Mouse (Mus musculus) erythroid progenitor cell, adult 5-6 weeks (primary cell): ENCODE results near the gene Cpsf2. TPM values are rescaled to one million over a fixed set of nuclear protein-coding genes. Genes with fewer than 3 reads are reported as not detected.
A peak's percentile ranks its signal among the peaks of the same experiment; 100 is the strongest.
"Not testable (repeated sequence)": the region's sequence is repeated elsewhere in the genome, so short reads cannot be mapped to it uniquely, and the experiment has no call there.

Experiments used
- ATAC-seq: replicated peaks from 2 replicates; pipeline ENCODE4 v1.8.0; 2016; ENCODE audit warnings: moderate number of reproducible peaks, mild to moderate bottlenecking, moderate TSS enrichment, inconsistent platforms; ENCODE audit not compliant: poor library complexity, low FRiP score, severe bottlenecking
- total RNA-seq, 2 experiments: library from RNA; stranded (forward) in 1 of 2; stranded (reverse) in 1 of 2; fragments of 150-400 nt in 1 of 2; fragments of 186-747, 209-891 nt in 1 of 2; gene quantifications; 2 replicates each; pipeline versions ENCODE4 v1.2.3 to v1.2.4; 2015 to 2017; ENCODE audit warnings: low replicate concordance in 2 of 2

Cpsf2 gene
- total RNA-seq (2015; ENCODE audit: low replicate concordance) (16.6 and 20.1 TPM in 2 replicates), total RNA-seq (2017; ENCODE audit: low replicate concordance) (31.9 and 32.7 TPM in 2 replicates)

DNA sequence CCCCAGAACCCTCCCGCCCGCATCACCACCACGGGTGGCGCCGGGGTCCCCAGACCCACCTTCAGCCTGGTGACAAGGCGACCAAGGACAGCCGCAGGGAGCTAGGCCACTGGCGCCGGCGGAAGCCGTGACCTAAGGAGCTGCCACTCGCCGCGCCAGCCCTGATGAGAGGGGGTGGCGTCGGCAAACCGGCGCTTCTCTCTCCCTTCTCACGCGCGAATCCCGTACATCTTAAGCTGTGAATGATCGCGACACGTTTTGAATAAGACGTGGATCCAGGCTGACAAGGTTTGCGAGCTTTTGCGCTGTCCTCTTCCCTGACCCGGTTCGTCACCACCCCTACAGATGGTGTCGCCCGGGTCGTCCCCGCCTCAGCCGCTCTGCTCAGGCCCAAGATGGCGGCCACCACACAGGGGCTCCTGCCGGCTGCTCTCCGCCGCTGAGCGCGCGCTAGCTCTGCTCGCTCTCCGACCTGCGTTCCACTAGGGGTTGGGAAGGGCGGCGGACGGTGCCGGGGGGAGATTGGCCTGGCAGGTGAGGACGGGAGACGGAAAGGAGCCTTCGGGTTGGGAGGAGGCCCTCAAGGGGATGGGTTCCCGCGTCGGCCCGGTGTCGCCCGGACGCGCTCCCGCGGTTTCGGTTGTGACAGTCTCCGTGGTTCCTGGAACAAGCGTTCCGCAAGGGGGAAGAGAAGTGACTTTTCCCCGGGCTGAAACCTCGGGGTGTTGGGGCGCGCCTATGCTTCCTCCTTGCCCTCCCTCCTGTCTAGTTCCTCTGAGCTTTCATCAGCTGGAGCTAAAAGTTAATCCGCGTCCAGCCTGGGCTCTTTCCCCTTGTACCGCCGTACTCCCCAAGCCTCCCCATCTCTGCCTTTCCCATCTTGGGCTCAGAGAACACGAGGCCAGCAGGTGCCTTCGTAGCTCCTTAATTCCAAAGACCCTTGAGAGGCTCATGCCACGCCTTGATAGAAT, at the start of gene Cpsf2:
Gene Cpsf2, plus strand, starts transcription at position 388 of the 971 bp plus-strand sequence.
- peak; percentile 86 for ATAC-seq

GRCm38 (mm10) chr12:101928423-101928822, 47.4 kb upstream of the Cpsf2 start:
- no peak for ATAC-seq

GRCm38 (mm10) chr12:101935223-101935622, 40.6 kb upstream of the Cpsf2 start:
- ATAC-seq = no peak

DNA sequence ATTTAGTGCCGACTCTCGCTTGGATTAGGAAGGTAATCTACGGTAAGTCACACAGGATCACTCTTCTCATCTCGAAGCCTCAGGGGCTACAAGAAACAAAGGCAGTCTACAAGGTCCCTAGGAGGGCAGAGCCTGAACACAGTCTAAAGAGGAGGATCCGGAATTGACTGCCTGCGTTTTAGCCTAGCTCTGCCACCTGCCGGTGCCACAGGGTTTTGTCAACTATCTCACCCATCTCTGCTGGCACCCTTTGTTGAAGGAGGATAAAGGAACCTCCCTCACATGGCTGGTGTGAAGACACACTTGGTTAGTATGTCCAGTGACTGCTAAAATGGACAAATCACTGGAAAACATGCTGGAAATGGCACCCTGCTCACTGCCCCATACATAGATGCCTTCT, 38.2 kb upstream of the Cpsf2 start:
- no peak for ATAC-seq

DNA sequence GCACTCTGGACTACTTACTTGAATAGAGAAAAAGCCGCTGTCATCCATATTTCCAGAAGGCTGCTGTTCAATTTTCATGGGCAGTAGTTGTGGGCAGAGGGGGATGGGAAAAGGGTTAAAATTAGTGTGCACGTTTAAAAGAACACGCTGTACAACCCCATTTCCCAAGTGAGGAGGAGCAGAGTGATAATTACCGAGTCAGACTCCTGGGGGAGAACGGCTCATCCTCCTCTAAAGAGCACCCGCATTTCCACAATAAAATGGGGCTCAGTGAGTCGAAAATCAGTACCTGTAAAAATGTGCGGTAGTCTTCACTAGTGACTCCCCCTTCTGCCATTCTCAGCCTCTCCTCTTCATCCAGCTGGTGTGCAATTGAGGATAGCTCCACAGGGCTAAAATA, 27.8 kb upstream of the Cpsf2 start:
- no peak for ATAC-seq

DNA sequence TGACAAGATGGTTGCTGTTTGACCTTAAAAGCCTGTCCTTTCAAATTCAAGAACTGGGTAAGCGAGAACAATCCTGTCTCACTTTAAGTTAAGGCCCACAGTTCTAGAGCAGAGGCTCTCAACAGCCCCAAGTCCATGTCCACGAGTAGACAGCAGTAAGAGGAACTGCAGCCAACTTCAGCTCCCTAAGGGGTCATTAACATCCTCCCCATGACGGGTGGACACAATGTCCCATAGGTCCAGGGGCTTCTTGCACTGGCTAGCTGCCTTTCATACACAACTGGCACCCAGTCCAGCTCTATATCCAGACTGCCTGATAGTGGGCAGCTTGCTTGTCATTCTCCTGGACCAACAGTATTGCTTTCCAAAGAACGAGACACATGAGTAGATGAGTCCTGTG, 27.0 kb upstream of the Cpsf2 start:
- 0 out of 2 replicates have a peak, but pooled peaks have one; percentile 14 for ATAC-seq

- not testable (repeated sequence) for ATAC-seq
Observed at GRCm38 (mm10) chr12:101955821-101956220, 20.0 kb upstream of the Cpsf2 start.

- ATAC-seq = peak; percentile 8; the same call in 1 of the 2 replicates
Observed at GRCm38 (mm10) chr12:101957079-101957941, 18.5 kb upstream of the Cpsf2 start.

- ATAC-seq = peak; percentile 99
Observed at GRCm38 (mm10) chr12:101957942-101958544, 17.7 kb upstream of the Cpsf2 start, which contains the start of gene Atxn3. Gene Atxn3 (minus strand): TSS chr12:101958246.

- ATAC-seq = peak; percentile 35
Observed at GRCm38 (mm10) chr12:101958556-101958955, 17.2 kb upstream of the Cpsf2 start.

DNA sequence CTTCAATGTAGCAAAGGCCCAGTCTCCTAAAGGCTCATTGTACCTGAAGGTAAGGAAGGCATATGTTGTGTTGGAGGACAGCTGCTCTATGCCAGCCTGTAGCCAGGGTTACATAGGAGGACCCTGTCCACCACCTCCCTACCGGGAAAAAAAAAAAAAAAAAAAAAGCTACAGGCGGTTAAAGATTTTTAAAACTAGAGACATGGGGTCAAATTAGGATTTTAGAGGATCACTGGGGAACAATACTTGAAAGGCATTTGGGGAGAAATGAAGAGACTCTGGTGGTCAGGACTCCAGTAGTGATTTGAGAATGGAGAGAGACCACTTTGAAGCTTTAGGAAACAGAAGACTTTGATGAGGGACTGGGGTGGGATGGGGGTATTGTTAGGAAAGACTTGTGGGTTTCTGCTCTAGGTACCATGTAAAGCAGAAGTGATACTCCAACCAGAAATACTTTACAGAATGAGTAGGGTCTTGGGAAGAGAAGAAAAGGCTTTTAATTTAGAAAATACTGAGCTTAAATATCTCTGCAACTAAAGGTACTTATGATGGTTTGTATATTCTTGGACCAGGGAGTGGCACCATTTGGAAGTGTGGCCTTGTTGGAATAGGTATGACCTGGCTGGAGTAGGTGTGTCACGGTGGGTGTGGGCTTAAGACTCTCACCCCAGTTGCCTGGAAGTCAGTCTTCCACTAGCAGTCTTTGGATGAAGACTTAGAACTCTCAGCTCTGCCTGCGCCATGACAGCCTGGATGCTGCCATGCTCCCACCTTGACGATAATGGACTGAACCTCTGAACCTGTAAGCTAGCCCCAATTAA, 16.6 kb upstream of the Cpsf2 start:
- not testable (repeated sequence) for ATAC-seq

DNA sequence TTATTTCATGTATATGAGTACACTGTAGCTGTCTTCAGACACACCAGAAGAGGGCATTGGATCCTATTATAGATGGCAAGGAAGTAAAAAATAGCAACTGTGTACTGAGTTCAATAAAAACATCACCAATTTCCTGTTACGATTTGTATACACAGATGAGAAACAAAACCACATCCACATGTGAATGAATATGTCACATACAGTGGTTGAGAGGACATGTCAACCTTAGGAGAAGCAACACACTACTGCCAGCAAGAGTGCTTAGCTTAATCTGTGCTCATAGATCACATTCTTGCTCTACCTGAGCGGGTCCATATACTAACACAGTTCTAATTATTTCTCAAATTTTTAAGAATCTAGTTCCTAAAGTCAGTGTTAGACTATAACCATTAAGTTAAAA, 4.5 kb upstream of the Cpsf2 start:
- ATAC-seq = no peak

GRCm38 (mm10) chr12:101972230-101972629, 3.6 kb upstream of the Cpsf2 start:
- no peak for ATAC-seq

DNA sequence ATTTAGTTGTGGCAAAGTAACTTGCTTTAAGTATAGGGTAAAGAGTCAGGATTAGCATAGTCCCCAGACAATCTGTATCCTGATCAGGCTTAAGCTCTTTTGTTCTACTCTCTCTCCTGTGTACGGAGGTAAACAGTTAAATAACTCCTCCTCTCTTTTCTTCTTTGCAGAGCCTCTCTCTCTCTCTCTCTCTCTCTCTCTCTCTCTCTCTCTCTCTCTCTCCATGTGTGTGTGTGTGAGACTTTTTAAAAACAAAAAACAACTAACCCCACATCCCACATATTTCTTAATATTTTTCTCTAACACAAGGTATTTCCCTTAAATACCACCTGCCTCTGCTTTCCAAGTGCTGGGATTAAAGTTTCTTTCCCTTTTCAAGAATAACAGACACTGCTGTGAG, 1.2 kb upstream of the Cpsf2 start:
- no peak for ATAC-seq

GRCm38 (mm10) chr12:101975167-101975600, 604 bp upstream of the Cpsf2 start:
- peak; percentile 30 for ATAC-seq

DNA sequence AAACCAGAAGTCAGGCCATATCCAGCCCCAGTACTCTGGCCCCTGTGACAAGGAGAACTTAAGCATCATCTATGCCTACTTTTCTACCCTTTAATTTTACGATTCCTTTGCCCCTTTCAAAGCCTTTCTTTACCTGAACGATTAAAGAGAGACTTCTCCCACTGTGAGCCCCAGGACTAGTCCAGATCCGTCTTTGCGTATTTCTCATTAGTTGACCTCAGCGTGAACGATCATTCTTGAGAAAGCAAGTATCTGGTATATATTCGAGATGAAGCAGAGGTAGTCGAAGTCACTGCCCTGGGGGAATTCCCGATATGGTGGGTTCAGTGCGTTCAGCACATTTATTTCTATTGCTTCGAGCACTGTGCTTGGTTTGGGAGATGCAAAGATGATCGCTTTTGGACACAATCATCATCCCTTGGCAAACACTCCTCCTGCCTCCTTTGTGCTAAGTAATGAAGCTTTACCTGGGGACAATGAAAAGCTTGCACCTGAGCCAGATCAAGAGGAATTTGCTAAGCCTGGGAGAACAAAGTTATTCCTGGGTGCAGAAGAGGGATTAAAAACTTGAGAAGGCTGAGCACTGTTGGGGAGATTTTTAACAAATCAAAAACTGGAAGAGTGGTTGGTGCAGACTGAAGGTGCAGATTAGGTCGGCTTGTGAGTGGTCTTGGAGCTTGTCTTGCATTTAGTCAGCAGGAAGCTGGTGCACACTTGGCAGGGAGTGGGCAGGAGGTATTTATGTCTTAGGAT, 1.0 kb downstream of the Cpsf2 start:
- ATAC-seq = no peak

DNA sequence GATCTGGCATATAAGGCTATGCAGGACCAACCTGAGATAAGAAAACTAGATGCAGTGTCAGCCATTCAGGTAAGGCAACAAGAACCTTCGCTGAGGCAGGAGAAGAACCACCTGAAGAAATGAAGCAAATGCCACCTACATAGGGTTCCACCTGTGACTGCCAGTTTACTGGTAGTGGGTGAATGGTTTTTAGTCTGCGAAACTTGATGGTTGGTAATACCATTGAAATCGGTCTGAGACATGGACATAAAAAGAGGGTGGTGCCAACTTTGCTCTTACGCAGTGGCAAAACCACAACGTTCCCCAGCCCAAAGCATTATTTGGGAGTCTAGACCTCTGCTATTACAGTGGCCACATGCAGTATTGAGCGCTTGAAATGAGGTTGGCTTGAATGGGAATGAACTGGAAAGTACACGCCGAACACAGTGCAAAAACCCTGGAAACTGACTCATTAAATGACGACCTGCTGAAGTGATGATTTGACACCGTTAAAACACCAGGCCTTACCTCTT, 1.7 kb downstream of the Cpsf2 start:
- no peak for ATAC-seq

DNA sequence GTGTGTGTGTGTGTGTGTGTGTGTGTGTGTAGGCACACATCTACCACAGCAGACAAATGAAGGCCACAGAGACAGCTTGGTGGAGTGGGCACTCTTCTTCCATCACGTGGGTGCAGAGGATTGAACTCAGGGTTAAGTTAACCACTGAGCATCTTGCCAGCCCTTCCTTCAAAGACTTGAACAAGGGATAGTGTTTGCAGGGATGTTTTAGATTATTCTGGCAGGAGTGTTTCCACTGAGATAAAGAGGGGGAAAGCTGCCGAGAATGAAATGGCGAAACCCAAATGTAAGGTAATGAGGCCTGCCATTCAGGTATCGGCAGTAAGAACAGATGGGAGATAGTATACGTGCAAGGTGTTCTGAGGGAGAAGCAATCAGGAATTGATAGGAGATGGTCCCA, 2.4 kb downstream of the Cpsf2 start:
- ATAC-seq = peak; percentile 17; the same call in 1 of the 2 replicates
